In genomic region chr11:75587493-75588284, GRCm38 (mm10) we compare ENCODE assay signal across 8 mouse cellular contexts. TPM values are rescaled to one million over a fixed set of nuclear protein-coding genes. Genes with fewer than 3 reads are reported as not detected.
DNase-seq lines count a peak whose midpoint lies in the region; ATAC-seq and TF ChIP-seq lines count a peak whose summit lies in the region.

TSS of gene Pitpna (plus strand) at chr11:75588097.

- no peak for TF ChIP-seq EP300 in liver, postnatal 0 days (IDR thresholded peaks at IDR 0.05; ENCODE audit: low read depth)

- H3K9me3 ChIP-seq in E14TG2a.4 (ENCODE audit: low read length): no peaks in the 10 kb centered on the region
- no peaks in the 10 kb centered on the region for H3K9me3 ChIP-seq in forebrain, embryonic 13.5 days (replicated peaks)
- H3K9me3 ChIP-seq in liver, postnatal 0 days (ENCODE audit: low read length): no peaks in the 10 kb centered on the region
- H3K9me3 ChIP-seq in neural tube, embryonic 14.5 days (ENCODE audit: control insufficient read depth, low read length): no peaks in the 10 kb centered on the region

- peak within 1 kb of the TSS; percentile 89 for H3K9ac ChIP-seq in forebrain, embryonic 13.5 days
- peak within 1 kb of the TSS; percentile 85 for H3K9ac ChIP-seq in liver, postnatal 0 days (replicated peaks)
- peak within 1 kb of the TSS; percentile 96 for H3K9ac ChIP-seq in neural tube, embryonic 14.5 days (replicated peaks; ENCODE audit: low read depth, low read length)

- H3K36me3 ChIP-seq in E14TG2a.4 (ENCODE audit: insufficient read depth, low read length): peaks cover 20% of the 10 kb centered on the region
- H3K36me3 ChIP-seq in forebrain, embryonic 13.5 days (ENCODE audit: poor library complexity, severe bottlenecking): peaks cover 6% of the 10 kb centered on the region
- H3K36me3 ChIP-seq in liver, postnatal 0 days (replicated peaks; ENCODE audit: insufficient read depth, low read length): peaks cover 8% of the 10 kb centered on the region; the same call in 1 of the 2 replicates
- peaks cover 5% of the 10 kb centered on the region; the same call in 1 of the 2 replicates for H3K36me3 ChIP-seq in neural tube, embryonic 14.5 days (ENCODE audit: control insufficient read depth, insufficient read depth, low read length)

- H3K4me3 ChIP-seq in E14TG2a.4 (replicated peaks; ENCODE audit: low read length): peak within 1 kb of the TSS; percentile 94
- H3K4me3 ChIP-seq in forebrain, embryonic 13.5 days: peak within 1 kb of the TSS; percentile 75
- peak within 1 kb of the TSS; percentile 78 for H3K4me3 ChIP-seq in liver, postnatal 0 days (ENCODE audit: low read depth, low read length)
- peak within 1 kb of the TSS; percentile 86 for H3K4me3 ChIP-seq in neural tube, embryonic 14.5 days (ENCODE audit: low read depth, low read length)

- H3K27ac ChIP-seq in forebrain, embryonic 13.5 days: peak within 1 kb of the TSS; percentile 76
- H3K27ac ChIP-seq in liver, postnatal 0 days (ENCODE audit: low read depth): peak within 1 kb of the TSS; percentile 85
- peak within 1 kb of the TSS; percentile 91 for H3K27ac ChIP-seq in neural tube, embryonic 14.5 days (ENCODE audit: low read depth, low read length)

- DNase-seq in c-Kit-positive CD71-positive TER-119-positive erythroid progenitor cells, embryonic 14.5 days (ENCODE audit: low spot score): peak; percentile 86
- peak; percentile 96 for DNase-seq in heart, postnatal 10 days
- peak; percentile 72 for DNase-seq in large intestine, adult 2 months (ENCODE audit: low read depth, low spot score)
- DNase-seq in liver, postnatal 0 days: peak; percentile 96
- peak; percentile 98 for DNase-seq in testis, postnatal 10 days (ENCODE audit: low spot score)

- peak within 1 kb of the TSS; percentile 95 for H3K4me2 ChIP-seq in forebrain, embryonic 13.5 days
- peak within 1 kb of the TSS; percentile 96 for H3K4me2 ChIP-seq in liver, postnatal 0 days (ENCODE audit: low read depth, low read length)
- H3K4me2 ChIP-seq in neural tube, embryonic 14.5 days (ENCODE audit: low read depth, low read length): peak within 1 kb of the TSS; percentile 87

- no peak for TF ChIP-seq CTCF in E14TG2a.4 (conservative IDR thresholded peaks at IDR 0.05; ENCODE audit: low read length)
- TF ChIP-seq CTCF in liver, postnatal 0 days (IDR thresholded peaks at IDR 0.05; ENCODE audit: low read depth): peak; percentile 28

- H3K27me3 ChIP-seq in E14TG2a.4 (ENCODE audit: insufficient read depth, low read length): no peaks in the 10 kb centered on the region
- 0 out of 2 replicates have a peak, but pooled peaks cover 5% of the 10 kb centered on the region for H3K27me3 ChIP-seq in forebrain, embryonic 13.5 days
- H3K27me3 ChIP-seq in liver, postnatal 0 days (ENCODE audit: insufficient read depth, low read length): no peaks in the 10 kb centered on the region
- no peaks in the 10 kb centered on the region for H3K27me3 ChIP-seq in neural tube, embryonic 14.5 days (ENCODE audit: control insufficient read depth, insufficient read depth, low read length)

- WGBS in forebrain, embryonic 13.5 days: 6% methylated on average over 49 of the region's 49 CpGs
- WGBS in large intestine, adult 2 months: 4% methylated on average over 49 of the region's 49 CpGs
- WGBS in liver, postnatal 0 days (ENCODE audit: insufficient replicate concordance): 4% methylated on average over 41 of the region's 49 CpGs
- 9% methylated on average over 34 of the region's 49 CpGs for WGBS in neural tube, embryonic 14.5 days

- peaks cover 32% of the 10 kb centered on the region for H3K4me1 ChIP-seq in E14TG2a.4 (replicated peaks; ENCODE audit: low read depth, low read length)
- peaks cover 25% of the 10 kb centered on the region for H3K4me1 ChIP-seq in forebrain, embryonic 13.5 days
- peaks cover 21% of the 10 kb centered on the region for H3K4me1 ChIP-seq in liver, postnatal 0 days (ENCODE audit: insufficient read depth)
- H3K4me1 ChIP-seq in neural tube, embryonic 14.5 days (ENCODE audit: control insufficient read depth, insufficient read depth, low read length): peaks cover 13% of the 10 kb centered on the region

- intact Hi-C loops in heart, postnatal 10 days (cut with DNase I): no loop called here

- ATAC-seq in forebrain, embryonic 13.5 days: peak; percentile 96
- ATAC-seq in liver, postnatal 0 days: peak; percentile 94
- peak; percentile 94 for ATAC-seq in neural tube, embryonic 14.5 days (ENCODE audit: low read depth)

RNA-seq across cellular contexts. Expression of gene Pitpna, which starts in this region (rescaled TPM):
- 70.0 and 70.8 TPM in 2 replicates for polyA plus RNA-seq in forebrain, embryonic 13.5 days (2015; fragmentation: Nextera tagmentation; extraction: Ambion mirVana)
- total RNA-seq in heart, postnatal 10 days (2021): 100 to 1,000 TPM; 146 to 150 TPM
- polyA plus RNA-seq in large intestine, adult 2 months (2012; rRNA removed): 168 and 190 TPM in 2 replicates
- polyA plus RNA-seq in liver, postnatal 0 days (2015; fragmentation: Nextera tagmentation; extraction: Ambion mirVana): 30.1 and 36.7 TPM in 2 replicates
- polyA plus RNA-seq in neural tube, embryonic 14.5 days (2014; fragmentation: Nextera tagmentation; extraction: Ambion mirVana): 128 TPM in 2 replicates

Comparison
In these comparisons a context has a peak if more than half of its experiments do, and no peak if none do; other contexts are left out.
1. Peak in every context shown above with its lines: DNase-seq, ATAC-seq, H3K4me3 ChIP-seq and H3K27ac ChIP-seq.